Mouse (Mus musculus) kidney, adult 2 months (tissue): ENCODE measurements around the gene Ptbp3.

Experiments used
- CTCF ChIP-seq: fragments of 200-500 bp; conservative IDR thresholded peaks from 2 replicates; pipeline ENCODE4 v1.5.1; 2011; ENCODE audit warnings: low read depth, mild to moderate bottlenecking, control low read depth, low read length, moderate library complexity, mixed read lengths; ENCODE audit not compliant: insufficient read depth, insufficient read length
- POLR2A ChIP-seq: fragments of 200-500 bp; IDR thresholded peaks from one replicate; pipeline ENCODE4 v1.6.1; 2011; ENCODE audit warnings: low read depth, low read length, control low read depth

DNA sequence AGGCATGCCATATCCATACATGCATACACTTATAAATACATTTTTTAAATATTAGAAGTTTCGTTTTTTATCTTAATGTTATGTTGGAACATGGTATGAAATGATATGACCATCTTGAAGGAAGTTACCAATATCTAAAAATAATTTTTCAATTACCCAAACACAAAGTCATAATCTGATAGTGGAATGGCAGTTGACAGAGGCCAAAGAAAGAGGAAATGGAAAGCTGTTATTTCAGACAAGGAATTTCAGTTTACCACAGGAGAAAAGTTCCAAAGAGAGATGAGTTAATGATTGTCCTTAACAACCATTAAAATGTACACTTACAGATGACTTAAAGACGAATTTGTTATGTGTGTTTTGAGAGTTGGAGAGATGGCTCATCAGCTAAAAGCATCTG is 41.4 kb downstream of the Ptbp3 start:
- TF ChIP-seq POLR2A = no peak
- TF ChIP-seq CTCF = no peak
